Mouse (Mus musculus): Measurements from ENCODE around the gene Utp20.

GRCm38 (mm10) chr10:88739818-88740217 lies 86.8 kb downstream of the Utp20 start:
- TF ChIP-seq CTCF (IDR thresholded peaks at IDR 0.05; ENCODE audit: low read depth) (no peak), EP300 (IDR thresholded peaks at IDR 0.05; ENCODE audit: low read depth) (no peak)
